Mouse (Mus musculus): Measurements from ENCODE around the gene Ccdc183.

DNA sequence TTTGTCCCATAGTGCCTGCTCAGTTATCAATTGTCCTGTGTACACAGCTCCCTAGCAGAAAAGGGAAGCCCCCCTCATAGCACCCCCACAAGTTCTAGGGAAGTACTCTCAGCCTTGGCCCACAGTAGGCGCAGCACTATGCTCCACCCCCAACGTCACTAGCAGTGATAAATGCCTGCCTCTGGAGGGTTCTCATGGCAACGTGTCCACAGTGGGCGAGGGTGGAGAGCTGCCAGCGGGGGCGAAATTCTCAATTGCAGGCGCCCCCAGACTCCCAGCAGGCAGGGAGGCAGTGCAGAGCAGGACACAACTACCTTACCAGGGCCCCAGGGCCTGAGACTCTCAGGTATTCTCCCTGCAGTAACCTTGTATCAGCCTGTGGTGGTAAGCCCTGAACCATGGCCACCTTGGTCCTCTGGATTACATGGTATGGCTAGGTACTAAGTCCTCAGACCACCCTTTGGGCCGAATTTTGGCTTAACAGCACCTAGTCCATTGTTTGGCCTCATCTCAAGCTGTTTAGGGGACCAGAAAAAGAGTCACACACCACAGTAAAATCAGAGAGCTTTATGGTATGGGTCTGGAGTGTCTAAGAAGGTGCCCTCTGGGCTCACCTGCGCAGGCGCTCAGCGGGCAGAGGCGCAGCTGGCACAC is 34.9 kb downstream of the Ccdc183 start:
- TF ChIP-seq POLR2A (IDR thresholded peaks at IDR 0.05; ENCODE audit: low read depth, low read length) (no peak), CTCF (conservative IDR thresholded peaks at IDR 0.05; ENCODE audit: insufficient read depth, insufficient read length, low read depth, low read length) (no peak)
